Mouse (Mus musculus) telencephalon, adult 2 months (tissue): ENCODE data around the gene Msx1.

Experiments used
- DNase-seq: peaks from one replicate; pipeline ENCODE4 v3.0.0-alpha.2; 2011; ENCODE audit warnings: low read depth, low spot score

Gene Msx1

GRCm38 (mm10) chr5:37792154-37792553 lies 32.2 kb downstream of the Msx1 start:
- no peak for DNase-seq

GRCm38 (mm10) chr5:37784847-37785391 lies 39.5 kb downstream of the Msx1 start:
- DNase-seq: no peak

- no peak for DNase-seq
These were observed 41.1 kb downstream of the Msx1 start for GRCm38 (mm10) chr5:37783306-37783705.

- DNase-seq: no peak
These were observed 48.7 kb downstream of the Msx1 start for GRCm38 (mm10) chr5:37775681-37776080.

GRCm38 (mm10) chr5:37774011-37774410 lies 50.4 kb downstream of the Msx1 start:
- no peak for DNase-seq

- DNase-seq: no peak
These were observed 53.5 kb downstream of the Msx1 start for GRCm38 (mm10) chr5:37770870-37771269.
